Mouse (Mus musculus) activated CD4-positive, CD25-positive, alpha-beta regulatory T cell, adult 4 months (primary cell): Measurements from ENCODE around the gene Olfr430. TPM values are rescaled to one million over a fixed set of nuclear protein-coding genes. Genes with fewer than 3 reads are reported as not detected.
A peak's percentile ranks its signal among the peaks of the same experiment; 100 is the strongest.
"Not testable (repeated sequence)": the region's sequence is repeated elsewhere in the genome, so short reads cannot be mapped to it uniquely, and the experiment has no call there.

Experiments
- ATAC-seq: one replicate; pipeline ENCODE4 v1.8.0; 2017
- polyA plus RNA-seq, 2 experiments: library from polyadenylated mRNA; unstranded; fragments of 100-300 nt; shearing (Covaris generic); gene quantifications; one replicate each; pipeline ENCODE4 v1.2.1; 2017

Gene Olfr430
- not detected for polyA plus RNA-seq

- no peak for ATAC-seq
Measured at GRCm38 (mm10) chr1:174066305-174066704, at the start of gene Olfr430. Gene Olfr430, plus strand, starts transcription at chr1:174066605.

GRCm38 (mm10) chr1:174031698-174032097 lies 34.7 kb upstream of the Olfr430 start, which contains the start of gene Ifi205:
Gene Ifi205, minus strand, starts transcription at chr1:174031810.
- no peak for ATAC-seq

- ATAC-seq: no peak
Measured at GRCm38 (mm10) chr1:174035841-174036240, 30.6 kb upstream of the Olfr430 start.

GRCm38 (mm10) chr1:174038480-174038879 lies 27.9 kb upstream of the Olfr430 start:
- ATAC-seq: no peak

- ATAC-seq: peak; percentile 97
Measured at GRCm38 (mm10) chr1:174040523-174041177, 25.8 kb upstream of the Olfr430 start, which contains the start of gene Olfr433. Gene Olfr433, plus strand, starts transcription at chr1:174040705.

GRCm38 (mm10) chr1:174042091-174042884 lies 24.1 kb upstream of the Olfr430 start:
- ATAC-seq: not testable (repeated sequence)

- no peak for ATAC-seq
Measured at GRCm38 (mm10) chr1:174044431-174044830, 22.0 kb upstream of the Olfr430 start.

- ATAC-seq: not testable (repeated sequence)
Measured at GRCm38 (mm10) chr1:174048227-174048626, 18.2 kb upstream of the Olfr430 start.

GRCm38 (mm10) chr1:174048893-174049292 lies 17.5 kb upstream of the Olfr430 start, which contains the start of gene Olfr432:
Gene Olfr432, plus strand, starts transcription at chr1:174049205.
- no peak for ATAC-seq

- not testable (repeated sequence) for ATAC-seq
Measured at GRCm38 (mm10) chr1:174049357-174049756, 17.0 kb upstream of the Olfr430 start.

- no peak for ATAC-seq
Measured at GRCm38 (mm10) chr1:174050532-174050931, 15.9 kb upstream of the Olfr430 start.

- ATAC-seq: no peak
Measured at GRCm38 (mm10) chr1:174051515-174051914, 14.9 kb upstream of the Olfr430 start.

GRCm38 (mm10) chr1:174051931-174052536 lies 14.4 kb upstream of the Olfr430 start:
- ATAC-seq: no peak

GRCm38 (mm10) chr1:174052981-174053380 lies 13.4 kb upstream of the Olfr430 start:
- no peak for ATAC-seq

- no peak for ATAC-seq
Measured at GRCm38 (mm10) chr1:174055248-174055647, 11.2 kb upstream of the Olfr430 start.

- no peak for ATAC-seq
Measured at GRCm38 (mm10) chr1:174084031-174084430, 17.6 kb downstream of the Olfr430 start, which contains the start of gene Olfr429. Gene Olfr429, plus strand, starts transcription at chr1:174084331.

- ATAC-seq: no peak
Measured at GRCm38 (mm10) chr1:174096591-174096990, 30.2 kb downstream of the Olfr430 start, which contains the start of gene Olfr427. Gene Olfr427, plus strand, starts transcription at chr1:174096891.

- no peak for ATAC-seq
Measured at GRCm38 (mm10) chr1:174103735-174104134, 37.3 kb downstream of the Olfr430 start.

- no peak for ATAC-seq
Measured at GRCm38 (mm10) chr1:174121062-174121461, 54.7 kb downstream of the Olfr430 start, which contains the start of gene Olfr231. Gene Olfr231, minus strand, starts transcription at chr1:174121162.
